Mouse (Mus musculus) neural tube, embryonic 14.5 days (tissue): ENCODE measurements around the gene Angpt4. TPM values are rescaled to one million over a fixed set of nuclear protein-coding genes. Genes with fewer than 3 reads are reported as not detected.

ENCODE experiments used
- ATAC-seq: fragments of 200-750 bp; cut with Nextera tagmentation; 2 replicates; pipeline ENCODE4 v1.8.0; 2017; ENCODE audit warnings: low read depth, mild to moderate bottlenecking, moderate TSS enrichment, moderate library complexity
- H3K27ac ChIP-seq: fragments of 300-500 bp; sonication (generic); 2 replicates; pipeline ENCODE4 v1.5.1; 2014; ENCODE audit warnings: low read depth, mild to moderate bottlenecking, control low read depth, low read length, moderate library complexity, mixed read lengths
- H3K27me3 ChIP-seq: fragments of 300-500 bp; sonication (generic); 2 replicates; pipeline ENCODE4 v1.6.1; 2014; ENCODE audit warnings: low read length; ENCODE audit not compliant: control insufficient read depth, insufficient read depth
- H3K36me3 ChIP-seq: fragments of 300-500 bp; sonication (generic); 2 replicates; pipeline ENCODE4 v1.6.1; 2014; ENCODE audit warnings: low read length, mixed read lengths; ENCODE audit not compliant: control insufficient read depth, insufficient read depth
- H3K4me1 ChIP-seq: fragments of 300-500 bp; sonication (generic); 2 replicates; pipeline ENCODE4 v1.6.1; 2014; ENCODE audit warnings: low read length; ENCODE audit not compliant: control insufficient read depth, insufficient read depth
- H3K4me2 ChIP-seq: fragments of 300-500 bp; sonication (generic); 2 replicates; pipeline ENCODE4 v1.6.1; 2014; ENCODE audit warnings: mild to moderate bottlenecking, low read depth, low read length, control low read depth
- H3K4me3 ChIP-seq: fragments of 300-500 bp; sonication (generic); 2 replicates; pipeline ENCODE4 v1.5.1; 2014; ENCODE audit warnings: low read depth, low read length, control low read depth, mixed read lengths
- H3K9ac ChIP-seq: fragments of 300-500 bp; sonication (generic); replicated peaks from 2 replicates; pipeline ENCODE4 v1.6.1; 2014; ENCODE audit warnings: low read depth, mild to moderate bottlenecking, control low read depth, low read length, mixed read lengths
- H3K9me3 ChIP-seq: fragments of 300-500 bp; sonication (generic); 2 replicates; pipeline ENCODE4 v1.6.1; 2016; ENCODE audit warnings: low read length; ENCODE audit not compliant: control insufficient read depth
- WGBS: fragments of 180-500 bp; shearing (Covaris S2); extraction: QIAGEN DNeasy Blood & Tissue Kit; methylation state at CpG from one replicate; pipeline ENCODE4 v1.1.7; 2014; 5-methylcytosine and 5-hydroxymethylcytosine counted together
- polyA plus RNA-seq: library from polyadenylated mRNA; unstranded; fragments of >200 nt; fragmentation: Nextera tagmentation; extraction: Ambion mirVana; gene quantifications from 2 replicates; pipeline ENCODE4 v1.2.1, GENCODE M21; 2014

Angpt4 gene
- 0.11 and 0.62 TPM in 2 replicates for polyA plus RNA-seq

- no peak within 1 kb of the TSS for H3K9ac ChIP-seq
- H3K27ac ChIP-seq = no peak within 1 kb of the TSS
- ATAC-seq = peak; percentile 28; the same call in 1 of the 2 replicates
- H3K9me3 ChIP-seq = no peaks in the 10 kb centered on the region
- no peak within 1 kb of the TSS for H3K4me2 ChIP-seq
- H3K36me3 ChIP-seq = no peaks in the 10 kb centered on the region
- H3K27me3 ChIP-seq = no peaks in the 10 kb centered on the region
- whole genome bisulfite sequencing = 70% methylated on average over 12 of the region's 13 CpGs
- no peak within 1 kb of the TSS for H3K4me3 ChIP-seq
- H3K4me1 ChIP-seq = no peaks in the 10 kb centered on the region
Measured at GRCm38 (mm10) chr2:151910919-151911500, at the start of gene Angpt4. TSS of gene Angpt4 (plus strand) at chr2:151911210.

GRCm38 (mm10) chr2:151862257-151862810 lies 48.7 kb upstream of the Angpt4 start:
- WGBS = 42% methylated on average over 5 of the region's 5 CpGs
- H3K4me1 ChIP-seq = no peaks in the 10 kb centered on the region
- no peaks in the 10 kb centered on the region for H3K27me3 ChIP-seq
- no peak overlapping the region for H3K4me3 ChIP-seq
- H3K36me3 ChIP-seq = no peaks in the 10 kb centered on the region
- H3K4me2 ChIP-seq = no peak overlapping the region
- H3K9me3 ChIP-seq = no peaks in the 10 kb centered on the region
- H3K9ac ChIP-seq = no peak overlapping the region
- H3K27ac ChIP-seq = no peak overlapping the region
- no peak for ATAC-seq

GRCm38 (mm10) chr2:151864941-151865340 lies 46.1 kb upstream of the Angpt4 start:
- no peaks in the 10 kb centered on the region for H3K27me3 ChIP-seq
- H3K9me3 ChIP-seq = no peaks in the 10 kb centered on the region
- no peak overlapping the region for H3K9ac ChIP-seq
- no peaks in the 10 kb centered on the region for H3K36me3 ChIP-seq
- ATAC-seq = no peak
- no peak overlapping the region for H3K4me3 ChIP-seq
- no peak overlapping the region for H3K27ac ChIP-seq
- H3K4me2 ChIP-seq = no peak overlapping the region
- WGBS = 90% methylated on average over 6 of the region's 6 CpGs
- no peaks in the 10 kb centered on the region for H3K4me1 ChIP-seq

DNA sequence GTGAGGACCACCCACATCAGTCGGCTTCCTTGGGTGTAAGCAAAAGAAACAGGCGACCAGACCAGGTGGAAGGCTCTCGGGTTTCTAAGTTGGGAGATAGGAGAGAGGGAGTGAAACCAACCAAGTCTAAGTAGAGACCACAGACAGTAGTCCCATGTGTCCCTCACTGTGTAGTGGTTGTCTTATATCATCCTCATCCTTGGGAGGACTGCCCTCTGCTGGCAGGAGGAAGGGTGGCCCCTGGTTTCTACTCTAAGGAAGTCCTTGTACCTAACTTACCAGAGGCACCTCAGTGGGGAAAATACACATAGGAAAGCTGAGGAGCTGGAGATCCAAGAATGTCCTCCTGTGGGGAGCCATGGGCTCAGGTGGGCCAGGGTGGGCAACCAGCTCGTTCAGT lies 44.5 kb upstream of the Angpt4 start:
- Histone ChIP-seq H3K9me3 (no peaks in the 10 kb centered on the region), H3K9ac (no peak overlapping the region), H3K27ac (no peak overlapping the region), H3K4me1 (no peaks in the 10 kb centered on the region), H3K4me3 (no peak overlapping the region), H3K36me3 (no peaks in the 10 kb centered on the region), H3K27me3 (no peaks in the 10 kb centered on the region), H3K4me2 (no peak overlapping the region)
- peak; percentile 65; the same call in 1 of the 2 replicates for ATAC-seq
- WGBS = 38% methylated on average over 4 of the region's 4 CpGs

GRCm38 (mm10) chr2:151868196-151868595 lies 42.8 kb upstream of the Angpt4 start:
- Histone ChIP-seq H3K9me3 (no peaks in the 10 kb centered on the region), H3K4me3 (no peak overlapping the region), H3K27ac (no peak overlapping the region), H3K9ac (no peak overlapping the region), H3K27me3 (no peaks in the 10 kb centered on the region), H3K4me1 (no peaks in the 10 kb centered on the region), H3K4me2 (no peak overlapping the region), H3K36me3 (no peaks in the 10 kb centered on the region)
- 88% methylated on average over 8 of the region's 8 CpGs for WGBS
- ATAC-seq = no peak

GRCm38 (mm10) chr2:151874551-151874950 lies 36.5 kb upstream of the Angpt4 start:
- Histone ChIP-seq H3K4me1 (no peaks in the 10 kb centered on the region), H3K4me3 (no peak overlapping the region), H3K4me2 (no peak overlapping the region), H3K9ac (no peak overlapping the region), H3K27me3 (no peaks in the 10 kb centered on the region), H3K36me3 (no peaks in the 10 kb centered on the region), H3K27ac (no peak overlapping the region), H3K9me3 (no peaks in the 10 kb centered on the region)
- no peak for ATAC-seq

DNA sequence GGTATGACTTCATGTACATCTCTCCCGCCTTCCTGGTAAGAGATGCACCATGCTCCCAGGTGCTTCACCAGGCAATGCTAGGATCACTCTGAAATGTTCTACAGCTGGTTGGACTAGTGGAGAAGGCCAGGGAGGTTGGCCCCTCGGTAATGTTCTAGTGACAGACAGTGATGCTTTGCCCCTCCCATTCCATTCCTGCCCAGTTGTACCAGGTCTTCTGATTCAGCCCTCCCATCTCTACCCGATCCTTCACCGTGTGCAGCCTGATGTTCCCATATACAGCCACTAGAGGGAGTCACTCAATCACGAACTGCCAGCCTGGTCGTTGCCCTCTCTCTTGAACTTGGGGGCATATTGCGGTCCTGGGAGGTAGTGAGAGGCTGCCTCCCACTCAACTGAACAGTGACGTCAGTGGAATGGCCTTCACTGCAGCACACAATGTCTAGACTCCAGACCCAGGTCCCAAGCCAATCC lies 35.0 kb upstream of the Angpt4 start:
- Histone ChIP-seq H3K4me2 (no peak overlapping the region), H3K4me1 (no peaks in the 10 kb centered on the region), H3K9ac (no peak overlapping the region), H3K27ac (no peak overlapping the region), H3K36me3 (no peaks in the 10 kb centered on the region), H3K27me3 (no peaks in the 10 kb centered on the region), H3K9me3 (no peaks in the 10 kb centered on the region), H3K4me3 (no peak overlapping the region)
- peak; percentile 74; the same call in 1 of the 2 replicates for ATAC-seq
- whole genome bisulfite sequencing = 14% methylated on average over 8 of the region's 8 CpGs

DNA sequence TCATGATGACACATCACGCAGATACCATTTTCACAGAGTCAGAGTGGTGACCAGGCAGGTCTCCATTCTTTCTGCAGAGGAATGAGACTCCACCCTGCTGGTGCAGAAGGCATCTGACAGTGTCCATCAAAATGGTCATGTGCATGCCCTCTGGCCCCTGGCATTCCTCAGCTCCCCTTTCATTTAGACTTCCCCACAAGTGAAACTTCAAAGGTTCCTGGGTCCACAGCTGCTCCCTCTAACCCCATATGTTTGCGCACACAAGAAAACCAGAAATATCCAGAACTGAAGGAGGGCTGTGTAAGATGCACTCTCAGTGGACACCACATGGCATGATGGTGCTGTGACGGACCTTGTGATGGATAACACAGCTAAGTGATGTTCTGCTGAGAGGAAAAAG lies 32.4 kb upstream of the Angpt4 start:
- H3K27ac ChIP-seq = no peak overlapping the region
- no peak overlapping the region for H3K4me3 ChIP-seq
- ATAC-seq = no peak
- H3K4me1 ChIP-seq = no peaks in the 10 kb centered on the region
- H3K4me2 ChIP-seq = no peak overlapping the region
- WGBS = 78% methylated on average over 3 of the region's 3 CpGs
- H3K9ac ChIP-seq = no peak overlapping the region
- no peaks in the 10 kb centered on the region for H3K9me3 ChIP-seq
- H3K27me3 ChIP-seq = no peaks in the 10 kb centered on the region
- H3K36me3 ChIP-seq = no peaks in the 10 kb centered on the region

- 64% methylated on average over 2 of the region's 2 CpGs for WGBS
Measured at GRCm38 (mm10) chr2:151879760-151880159, 31.2 kb upstream of the Angpt4 start.

More at GRCm38 (mm10) chr2:151879760-151880159, 31.2 kb upstream of the Angpt4 start:
- H3K27me3 ChIP-seq = no peaks in the 10 kb centered on the region
- no peak overlapping the region for H3K27ac ChIP-seq
- no peaks in the 10 kb centered on the region for H3K36me3 ChIP-seq
- no peaks in the 10 kb centered on the region for H3K9me3 ChIP-seq
- H3K4me3 ChIP-seq = no peak overlapping the region
- ATAC-seq = no peak
- no peaks in the 10 kb centered on the region for H3K4me1 ChIP-seq
- no peak overlapping the region for H3K4me2 ChIP-seq
- no peak overlapping the region for H3K9ac ChIP-seq
